Mouse (Mus musculus) kidney, adult 2 months (tissue): ENCODE data around the gene Hoxa4. TPM values are rescaled to one million over a fixed set of nuclear protein-coding genes. Genes with fewer than 3 reads are reported as not detected.

ENCODE experiments used
- DNase-seq: peaks from one replicate; pipeline ENCODE4 v3.0.0; 2021
- H3K27ac ChIP-seq: fragments of 200-500 bp; 2 replicates; pipeline ENCODE4 v1.5.1; 2012; ENCODE audit warnings: low read depth, low read length, control low read depth, inconsistent platforms; ENCODE audit not compliant: insufficient read depth
- H3K27me3 ChIP-seq: fragments of 200-500 bp; replicated peaks from 2 replicates; pipeline ENCODE4 v1.6.1; 2012; ENCODE audit warnings: mild to moderate bottlenecking, moderate library complexity, low read length, inconsistent platforms; ENCODE audit not compliant: control insufficient read depth, insufficient read depth
- H3K36me3 ChIP-seq: fragments of 200-500 bp; 2 replicates; pipeline ENCODE4 v1.6.1; 2012; ENCODE audit warnings: mild to moderate bottlenecking, moderate library complexity, low read length, inconsistent platforms; ENCODE audit not compliant: control insufficient read depth, insufficient read depth
- H3K4me1 ChIP-seq: fragments of 200-500 bp; 2 replicates; pipeline ENCODE4 v1.6.1; 2011; ENCODE audit warnings: low read length; ENCODE audit not compliant: control insufficient read depth, insufficient read depth
- H3K4me3 ChIP-seq: fragments of 200-500 bp; 2 replicates; pipeline ENCODE4 v1.5.1; 2011; ENCODE audit warnings: mild to moderate bottlenecking, low read depth, low read length, control low read depth; ENCODE audit not compliant: insufficient read depth
- CTCF ChIP-seq: fragments of 200-500 bp; conservative IDR thresholded peaks from 2 replicates; pipeline ENCODE4 v1.5.1; 2011; ENCODE audit warnings: low read depth, mild to moderate bottlenecking, control low read depth, low read length, moderate library complexity, mixed read lengths; ENCODE audit not compliant: insufficient read depth, insufficient read length
- POLR2A ChIP-seq: fragments of 200-500 bp; IDR thresholded peaks from one replicate; pipeline ENCODE4 v1.6.1; 2011; ENCODE audit warnings: low read depth, low read length, control low read depth
- WGBS: fragments of 180-500 bp; shearing (Covaris S2); methylation state at CpG from one replicate; pipeline ENCODE4 v1.1.7; 2018; 5-methylcytosine and 5-hydroxymethylcytosine counted together
- polyA plus RNA-seq: library from polyadenylated mRNA; depleted of rRNA; stranded (reverse); fragments of >200 nt; gene quantifications from 2 replicates; pipeline ENCODE4 v1.2.3, GENCODE M21; 2012; rRNA removed

The Hoxa4 gene
- polyA plus RNA-seq, 1 experiment = 2.8 TPM

DNA sequence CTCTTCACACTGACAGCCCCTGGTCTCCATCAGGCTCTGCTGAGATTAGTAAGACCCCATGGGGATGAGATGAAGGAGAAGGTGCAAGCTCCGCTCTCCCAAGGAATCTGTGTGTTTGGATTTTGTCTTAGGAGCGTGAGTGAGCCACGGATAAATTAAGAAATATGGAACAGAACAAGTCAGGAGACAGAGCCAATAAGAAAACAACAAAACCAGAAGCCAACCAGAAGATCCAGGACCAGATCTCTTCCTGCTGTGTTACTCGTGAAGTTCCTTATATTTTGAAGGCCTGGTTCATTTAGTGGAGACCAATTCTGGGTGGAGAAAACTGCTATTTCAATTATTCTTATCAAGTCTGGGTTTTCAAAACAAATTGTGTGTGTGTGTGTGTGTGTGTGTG lies 40.0 kb downstream of the Hoxa4 start:
- no peaks in the 10 kb centered on the region for H3K36me3 ChIP-seq
- TF ChIP-seq CTCF (no peak), POLR2A (no peak)
- no peak for DNase-seq
- H3K4me1 ChIP-seq = no peaks in the 10 kb centered on the region
- H3K27ac ChIP-seq = no peak overlapping the region
- 0 out of 2 replicates have a peak, but pooled peaks cover 1% of the 10 kb centered on the region for H3K27me3 ChIP-seq
- no peak overlapping the region for H3K4me3 ChIP-seq
- 90% methylated on average over 4 of the region's 4 CpGs for WGBS

DNA sequence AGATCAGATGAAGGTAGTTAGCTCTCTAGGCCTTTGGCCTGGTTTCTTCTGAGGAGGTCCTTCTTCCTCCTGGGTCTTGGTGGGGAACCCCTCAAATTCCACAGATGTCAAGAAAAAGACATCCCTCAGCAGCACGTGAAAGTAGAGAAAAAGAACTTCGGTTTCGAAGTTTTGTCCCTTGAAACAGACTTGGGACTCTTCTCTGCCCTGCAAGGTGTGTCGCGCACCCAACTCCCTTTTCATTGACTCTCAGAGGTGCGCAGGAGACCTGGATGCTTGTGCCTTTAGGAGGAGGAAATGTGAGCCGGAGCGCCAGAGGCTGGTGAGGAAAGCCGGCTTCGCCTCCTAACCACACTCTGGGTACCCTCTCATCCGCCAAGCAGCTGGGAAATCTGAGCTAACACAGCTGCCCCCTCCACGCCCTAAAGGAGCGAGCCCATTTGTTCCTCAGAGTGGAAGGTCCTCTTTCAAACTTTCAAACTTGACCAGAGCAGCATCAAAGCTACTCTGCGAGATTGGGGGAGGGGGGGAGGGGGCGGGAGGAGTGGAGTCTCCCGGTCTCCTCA lies 41.1 kb downstream of the Hoxa4 start:
- no peak for DNase-seq
- Histone ChIP-seq H3K4me1 (no peaks in the 10 kb centered on the region), H3K36me3 (no peaks in the 10 kb centered on the region), H3K27me3 (0 out of 2 replicates have a peak, but pooled peaks cover 1% of the 10 kb centered on the region), H3K27ac (no peak overlapping the region), H3K4me3 (no peak overlapping the region)
- no peak for TF ChIP-seq CTCF
- no peak for TF ChIP-seq POLR2A
- WGBS = 45% methylated on average over 16 of the region's 16 CpGs

Other genes with a start within 250 kb of the Hoxa4 start
- 12.4 and 22.2 TPM in 2 replicates for gene Skap2, start 179.2 kb downstream of the Hoxa4 start, polyA plus RNA-seq
- gene Hoxa1, start 33.4 kb downstream of the Hoxa4 start, polyA plus RNA-seq = 1.2 and 1.3 TPM in 2 replicates
- 1.3 and 1.6 TPM in 2 replicates for gene Hoxa2, start 26.9 kb downstream of the Hoxa4 start, polyA plus RNA-seq
- gene 5730596B20Rik, start 14.3 kb downstream of the Hoxa4 start, polyA plus RNA-seq = 0.19 and 0.22 TPM in 2 replicates
- 6.9 and 8.1 TPM in 2 replicates for gene Hoxa5, start 12.8 kb upstream of the Hoxa4 start, polyA plus RNA-seq
- 2.4 and 3.4 TPM in 2 replicates for gene Hoxa6, start 17.0 kb upstream of the Hoxa4 start, polyA plus RNA-seq
- gene Hoxa3, start 21.6 kb upstream of the Hoxa4 start, polyA plus RNA-seq = 7.4 and 7.6 TPM in 2 replicates
- 0.78 and 2.9 TPM in 2 replicates for gene Gm28308, start 21.6 kb upstream of the Hoxa4 start, polyA plus RNA-seq
- 44.1 and 45.9 TPM in 2 replicates for gene Hoxa7, start 30.1 kb upstream of the Hoxa4 start, polyA plus RNA-seq
- gene Hoxa9, start 39.3 kb upstream of the Hoxa4 start, polyA plus RNA-seq = 36.0 and 63.1 TPM in 2 replicates
- 34.0 and 34.4 TPM in 2 replicates for gene Hoxa10, start 49.1 kb upstream of the Hoxa4 start, polyA plus RNA-seq
- gene Hoxa11, start 54.1 kb upstream of the Hoxa4 start, polyA plus RNA-seq = 3.7 TPM in 2 replicates
- not detected in 2 replicates for gene Hoxa13, start 69.1 kb upstream of the Hoxa4 start, polyA plus RNA-seq
- not detected in 2 replicates for gene Evx1, start 121.7 kb upstream of the Hoxa4 start, polyA plus RNA-seq